Mouse (Mus musculus): ENCODE measurements at regions not wholly inside any gene's neighbourhood (a gene's known extent, or its start where the extent isn't known, plus 50 kb on each side); places are given as distances from the start of the nearest gene placed in this dataset.

DNA sequence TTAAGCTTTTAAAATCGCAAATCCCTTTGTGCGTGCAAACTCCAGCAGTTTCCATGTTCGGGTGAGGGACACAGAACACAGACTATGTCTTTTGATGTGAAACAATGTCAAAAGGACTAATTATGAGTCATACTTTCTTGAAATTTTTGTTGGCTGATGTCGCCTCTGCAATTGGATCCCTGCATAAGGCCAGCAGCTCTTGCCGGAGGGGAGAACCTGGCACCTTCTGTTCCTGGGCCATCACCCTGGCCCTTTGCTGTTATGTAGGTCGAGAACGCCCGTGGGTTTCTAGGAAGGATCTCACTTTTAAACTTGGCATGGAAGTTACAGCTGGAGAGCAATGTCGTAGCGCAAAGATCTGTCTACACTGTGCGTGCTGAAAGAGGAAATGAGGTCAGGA lies 397.9 kb downstream of the Zfp536 start:
- DNase-seq (ENCODE audit: low spot score in 2 of 2) = no peak

DNA sequence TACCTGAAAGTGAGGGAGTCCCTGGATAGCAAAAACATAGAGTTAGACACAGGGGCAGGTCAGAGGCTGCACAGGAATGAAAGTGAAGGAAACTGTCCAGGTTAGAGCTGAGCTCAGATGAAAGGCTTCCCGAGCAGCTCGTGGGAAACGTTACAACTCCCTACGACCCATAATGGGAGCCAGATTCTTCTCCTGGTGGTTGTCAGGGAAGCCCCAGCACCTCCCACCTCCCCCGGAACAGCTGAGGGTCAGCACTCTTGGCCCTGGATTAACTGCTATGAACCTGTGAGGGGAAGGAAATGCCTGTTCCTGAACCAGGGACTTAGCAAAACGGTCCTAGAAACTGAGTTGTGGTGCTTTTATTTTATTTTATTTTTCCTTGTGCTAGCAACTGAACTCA lies 397.2 kb downstream of the Zfp536 start:
- no peak for DNase-seq (ENCODE audit: low spot score in 2 of 2)

DNA sequence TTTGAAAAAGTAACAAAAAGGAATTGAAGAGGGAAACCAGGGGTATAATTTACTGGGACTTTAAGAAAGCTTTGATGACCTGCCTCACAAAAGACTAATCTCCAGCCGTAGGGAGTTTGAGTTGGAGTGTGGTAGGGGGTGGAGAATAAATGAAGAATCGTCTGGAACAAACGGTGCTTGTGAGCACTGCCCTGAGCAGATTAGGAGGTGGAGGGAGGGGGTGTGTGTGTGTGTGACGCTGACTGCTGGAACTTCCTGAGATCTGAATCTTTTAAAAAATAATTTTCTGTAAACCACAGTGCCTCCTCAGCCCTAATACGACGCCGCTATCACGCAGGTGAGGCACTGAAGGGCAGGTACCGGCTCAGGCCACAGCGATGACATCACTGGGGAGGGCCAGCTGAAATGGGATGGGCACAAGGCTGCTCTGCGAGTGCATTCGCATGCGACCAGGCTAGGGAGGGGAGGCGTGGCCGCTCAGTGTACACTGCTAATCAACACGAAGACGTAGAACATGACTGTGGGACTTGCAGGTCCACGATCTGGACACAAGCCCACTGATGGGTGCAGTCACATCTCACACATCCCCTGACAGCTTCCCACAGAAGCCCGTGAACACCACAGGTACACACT lies 395.4 kb downstream of the Zfp536 start:
- no peak for DNase-seq (ENCODE audit: low spot score in 2 of 2)

DNA sequence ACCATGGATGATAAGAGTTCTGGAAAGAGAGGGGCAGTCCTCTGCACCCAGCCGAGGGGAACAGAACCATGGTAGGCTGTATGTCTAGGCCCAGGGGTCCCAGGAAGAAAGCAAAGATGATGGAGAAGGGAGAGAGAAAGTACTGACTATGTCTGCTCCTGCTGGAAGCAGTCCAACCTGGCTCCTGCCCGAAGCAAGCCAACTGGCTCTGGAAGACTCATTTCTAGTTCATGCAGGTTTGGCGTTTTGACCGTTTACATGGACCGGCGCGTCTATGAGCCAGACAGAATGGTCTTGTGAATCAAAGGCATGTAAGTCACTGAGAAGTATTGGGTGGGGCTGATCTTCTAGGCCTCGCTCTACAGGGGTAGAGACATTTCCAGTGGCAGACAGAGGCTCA lies 385.6 kb downstream of the Zfp536 start:
- DNase-seq (ENCODE audit: low spot score in 2 of 2) = no peak

DNA sequence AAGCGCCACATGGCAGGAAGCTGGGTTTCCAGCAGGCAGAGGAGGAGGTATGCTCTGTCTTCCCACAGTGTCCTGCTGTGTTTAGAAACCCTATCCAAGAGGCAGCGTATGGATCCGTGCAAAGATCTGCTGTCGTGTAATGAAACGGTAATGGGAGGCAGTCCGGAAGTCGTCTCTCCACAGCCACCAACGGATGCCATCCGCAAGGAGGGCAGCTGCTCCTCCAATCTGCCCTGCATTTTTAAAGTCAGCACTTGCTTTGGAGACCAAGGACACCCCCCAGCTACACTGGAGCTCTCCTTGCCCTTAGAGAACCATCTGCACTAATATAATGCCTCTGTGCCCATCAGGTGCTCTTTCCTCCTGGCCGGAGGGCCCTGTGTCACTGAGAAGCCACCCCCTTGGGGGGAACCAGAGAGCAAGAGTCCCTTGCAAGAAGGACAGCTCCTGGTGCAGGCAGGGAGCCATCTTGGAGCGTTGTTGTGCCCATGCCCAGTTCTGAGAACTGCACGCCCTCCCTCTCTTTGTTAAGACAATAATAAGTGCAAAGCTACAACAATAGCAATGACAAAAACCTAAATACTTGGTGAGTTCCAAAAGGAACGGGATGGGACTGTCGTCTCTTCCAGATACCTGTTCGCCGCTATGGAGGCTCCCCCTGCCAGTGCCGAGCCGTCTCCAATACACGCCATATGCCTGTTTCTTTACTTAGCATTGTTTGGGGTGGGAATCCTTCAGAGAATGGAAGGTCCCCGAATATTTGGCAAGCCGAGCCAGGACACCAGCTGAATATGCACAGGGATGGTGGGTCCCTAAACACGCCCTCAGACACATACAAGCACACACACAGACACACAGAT lies 384.4 kb downstream of the Zfp536 start:
- no peak for DNase-seq (ENCODE audit: low spot score in 2 of 2)

DNA sequence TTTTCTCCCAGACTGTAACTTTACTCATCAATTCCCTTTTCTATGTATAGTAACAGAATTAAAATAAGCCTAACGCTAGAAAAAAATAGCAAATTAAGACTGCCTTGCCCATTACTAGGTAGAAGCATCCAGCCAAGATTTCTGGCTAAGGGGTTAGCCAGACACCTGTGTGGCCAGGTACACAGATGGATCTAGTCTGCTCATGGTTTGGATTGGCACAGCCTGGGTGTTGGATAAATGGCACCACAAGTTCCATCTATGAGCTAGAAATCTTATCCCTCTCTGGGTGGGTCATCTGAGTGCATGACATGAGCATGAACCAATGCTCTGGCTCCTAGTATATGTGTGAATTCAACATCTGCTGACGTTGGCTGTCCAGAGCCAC lies 383.7 kb downstream of the Zfp536 start:
- DNase-seq (ENCODE audit: low spot score in 2 of 2) = no peak

DNA sequence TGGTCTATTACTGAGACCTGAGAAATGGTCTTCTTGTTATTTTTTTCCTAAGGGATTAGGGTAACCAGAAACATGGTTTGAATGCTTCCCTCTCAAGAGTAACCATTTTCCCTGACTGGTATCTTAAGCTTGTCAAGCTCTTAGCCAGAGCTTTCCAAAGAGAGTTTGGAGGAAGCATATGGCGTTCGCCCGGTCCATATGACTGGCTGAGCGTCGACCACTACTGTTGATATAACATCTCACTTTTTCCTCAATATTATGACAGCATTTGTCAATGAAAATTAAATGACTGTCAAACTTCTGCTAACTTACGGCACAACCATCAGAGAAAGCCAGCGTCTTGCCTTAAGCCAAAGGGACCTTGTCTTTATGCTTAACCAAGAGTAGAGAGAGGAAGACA lies 383.2 kb downstream of the Zfp536 start:
- DNase-seq (ENCODE audit: low spot score in 2 of 2) = no peak

DNA sequence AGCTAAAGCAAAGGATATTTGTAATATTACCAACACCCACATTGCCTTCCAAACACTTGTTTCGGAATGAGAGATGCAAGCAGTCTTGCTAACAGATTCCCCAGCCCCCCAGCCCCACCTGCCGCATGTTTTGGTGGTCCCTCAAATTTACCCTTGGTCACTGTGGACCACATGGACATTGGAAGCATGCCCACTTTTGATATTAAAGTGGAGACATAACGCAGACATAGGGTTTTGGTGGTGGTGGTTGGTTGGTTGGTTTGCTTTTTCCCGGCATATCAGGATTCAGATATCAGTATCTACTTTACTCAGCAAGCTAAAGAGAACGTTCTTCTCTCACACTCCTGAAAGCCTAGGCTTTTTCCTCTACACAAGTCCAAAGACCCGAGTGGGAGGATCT lies 381.3 kb downstream of the Zfp536 start:
- DNase-seq (ENCODE audit: low spot score in 2 of 2) = no peak

DNA sequence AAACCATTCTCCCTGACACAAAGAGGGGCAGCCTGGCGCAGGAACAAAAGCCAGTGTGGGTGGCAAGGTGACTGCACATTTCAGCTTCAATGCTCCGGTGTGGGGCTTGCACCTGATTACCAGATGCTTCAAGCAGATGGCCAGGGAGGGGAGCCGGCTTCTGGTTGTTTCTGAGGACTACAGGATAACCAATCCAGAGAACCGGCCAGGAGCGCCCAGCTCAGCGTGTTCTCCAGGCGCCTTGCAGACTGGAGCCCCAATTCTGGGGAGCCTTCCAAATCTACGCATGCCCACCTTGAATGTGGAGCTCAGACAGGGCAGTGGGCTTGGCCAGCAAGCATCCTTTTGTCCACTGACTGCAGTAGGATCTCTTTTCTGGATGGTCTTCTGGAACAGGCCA lies 380.8 kb downstream of the Zfp536 start:
- no peak for DNase-seq (ENCODE audit: low spot score in 2 of 2)

DNA sequence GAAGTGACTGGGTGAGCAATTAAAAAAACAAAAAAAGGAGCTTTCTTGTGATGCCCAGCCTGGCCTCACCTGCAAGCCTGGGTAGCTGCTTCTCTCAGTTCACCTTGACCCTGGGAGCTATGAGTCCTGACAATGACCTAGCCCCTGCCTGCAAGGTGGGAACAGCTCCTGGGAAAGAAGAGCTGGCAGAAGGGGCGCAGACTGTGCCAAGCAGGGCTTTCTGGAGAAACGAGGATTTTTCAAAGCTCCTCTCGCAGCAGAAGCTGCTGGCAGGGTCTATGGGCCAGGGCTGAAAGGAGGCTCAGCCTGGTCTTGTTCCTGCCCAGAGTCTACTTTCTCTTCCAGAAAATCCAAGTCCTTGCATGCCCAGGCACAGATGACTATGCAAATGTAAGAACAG lies 380.4 kb downstream of the Zfp536 start:
- no peak for DNase-seq (ENCODE audit: low spot score in 2 of 2)

DNA sequence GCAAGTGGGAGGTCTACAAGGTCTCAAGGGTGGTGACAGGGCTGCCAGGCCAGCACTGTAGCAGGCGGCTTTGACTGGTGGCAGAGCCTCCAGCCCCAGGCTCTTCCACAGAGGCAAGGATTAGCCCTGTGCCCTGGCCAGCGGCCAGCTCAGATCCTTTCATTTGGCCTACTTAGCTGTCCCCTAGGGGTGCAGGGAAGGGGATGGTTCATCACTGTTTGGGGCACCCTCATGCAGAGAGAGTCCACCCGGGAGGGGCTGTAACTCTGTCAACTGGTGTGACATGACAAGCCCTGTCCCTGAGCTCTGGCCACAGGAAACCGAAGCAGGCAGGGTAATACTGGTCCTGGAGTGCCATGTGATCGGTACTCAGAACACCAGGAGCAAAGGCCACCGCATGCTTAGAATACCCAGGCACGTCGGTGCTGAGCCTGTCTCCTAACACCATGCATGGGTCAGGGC lies 378.4 kb downstream of the Zfp536 start:
- no peak for DNase-seq (ENCODE audit: low spot score in 2 of 2)

DNA sequence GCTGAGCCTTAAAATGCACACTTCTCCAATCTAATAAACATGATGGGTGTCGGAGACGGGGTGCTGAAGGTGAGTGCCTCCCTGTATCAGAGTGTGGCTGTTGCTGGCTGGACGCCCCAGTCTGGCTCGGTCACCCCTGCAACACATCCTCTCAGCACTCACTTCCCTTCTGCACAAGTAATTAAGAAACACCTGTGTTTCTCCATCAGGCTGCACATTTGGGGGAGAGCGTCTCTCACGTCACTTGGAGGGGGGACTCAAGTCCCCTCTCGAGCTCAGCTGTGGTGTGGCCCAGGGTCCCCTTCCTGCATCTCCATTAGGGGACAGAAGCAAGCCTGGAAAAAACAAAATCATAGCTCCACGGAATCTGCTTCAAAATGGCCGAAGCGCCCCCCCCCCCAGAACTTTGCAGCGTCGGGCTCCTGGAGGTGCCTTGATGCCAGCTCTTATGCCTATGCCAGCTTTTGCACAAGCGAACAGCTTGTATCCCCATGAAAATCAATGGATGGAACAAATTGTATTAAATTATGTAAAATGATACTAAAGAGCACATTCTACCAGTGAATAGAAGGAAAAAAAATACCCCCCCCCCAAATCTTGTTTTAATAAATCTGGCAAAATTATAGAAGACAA lies 377.4 kb downstream of the Zfp536 start:
- DNase-seq (ENCODE audit: low spot score in 2 of 2) = no peak

DNA sequence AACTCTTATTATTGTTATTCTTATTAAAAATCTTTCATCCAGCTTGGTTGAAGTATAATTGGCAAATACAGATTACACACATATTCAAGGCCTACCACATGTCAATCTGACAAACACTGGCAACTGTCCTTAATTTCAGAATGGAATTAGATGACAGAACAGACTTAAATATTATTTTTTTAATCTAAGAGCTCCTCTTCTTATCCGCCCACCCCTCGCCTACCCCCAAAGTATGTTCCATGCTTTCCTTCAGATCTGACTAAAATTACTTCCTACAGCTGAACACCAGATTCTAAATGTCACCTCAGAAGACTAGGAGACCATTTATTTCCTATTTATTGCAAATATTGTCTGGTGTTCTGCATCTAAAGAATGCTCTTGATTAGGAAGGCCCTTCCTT lies 370.0 kb downstream of the Zfp536 start:
- no peak for DNase-seq (ENCODE audit: low spot score in 2 of 2)

DNA sequence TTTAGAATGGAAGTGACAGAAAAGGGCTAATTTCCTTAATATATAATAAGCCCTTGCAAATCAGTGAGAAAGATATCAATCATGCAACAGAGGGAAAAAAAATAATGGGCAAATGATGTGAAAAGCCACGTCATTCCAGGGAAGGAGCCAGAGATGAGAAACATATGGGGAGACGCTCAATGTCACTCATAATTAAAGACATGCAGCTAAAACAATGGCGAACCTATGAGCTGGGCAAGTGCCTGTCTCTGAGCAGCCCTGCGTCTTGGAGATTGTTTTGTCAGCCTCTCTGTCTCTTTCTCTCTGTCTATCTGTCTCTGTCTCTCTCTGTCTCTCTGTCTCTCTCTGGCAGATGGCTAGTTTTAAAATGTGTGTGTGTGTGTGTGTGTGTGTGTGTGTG lies 360.1 kb downstream of the Zfp536 start:
- no peak for DNase-seq (ENCODE audit: low spot score in 2 of 2)

DNA sequence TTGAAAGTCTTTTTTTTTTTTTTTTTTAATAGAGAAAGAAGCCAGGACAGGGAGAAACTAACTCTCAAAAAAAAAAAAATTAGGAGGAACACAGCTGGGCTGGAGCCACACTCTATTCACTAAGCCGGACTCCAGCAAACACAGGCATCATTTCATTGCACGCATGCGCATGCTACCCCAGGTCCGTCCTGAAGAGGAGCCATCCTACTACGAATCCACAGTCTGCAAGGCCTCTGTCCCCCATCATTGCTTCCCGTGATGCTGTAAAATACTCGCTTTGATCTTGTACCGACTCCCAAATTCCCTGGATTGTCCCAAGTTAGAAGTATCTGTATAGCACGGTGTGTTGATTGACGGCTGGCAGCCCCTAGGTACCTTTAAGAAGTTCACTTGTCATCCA lies 351.7 kb downstream of the Zfp536 start:
- DNase-seq (ENCODE audit: low spot score in 2 of 2) = no peak

Measured in gastrocnemius, postnatal 4 days (tissue).